Mouse (Mus musculus): ENCODE measurements around the gene Slc5a5. TPM values are rescaled to one million over a fixed set of nuclear protein-coding genes. Genes with fewer than 3 reads are reported as not detected.

The Slc5a5 gene
- total and polyA plus RNA-seq, 2 experiments from 2014 or later = 0.05 TPM; not detected in 1

DNA sequence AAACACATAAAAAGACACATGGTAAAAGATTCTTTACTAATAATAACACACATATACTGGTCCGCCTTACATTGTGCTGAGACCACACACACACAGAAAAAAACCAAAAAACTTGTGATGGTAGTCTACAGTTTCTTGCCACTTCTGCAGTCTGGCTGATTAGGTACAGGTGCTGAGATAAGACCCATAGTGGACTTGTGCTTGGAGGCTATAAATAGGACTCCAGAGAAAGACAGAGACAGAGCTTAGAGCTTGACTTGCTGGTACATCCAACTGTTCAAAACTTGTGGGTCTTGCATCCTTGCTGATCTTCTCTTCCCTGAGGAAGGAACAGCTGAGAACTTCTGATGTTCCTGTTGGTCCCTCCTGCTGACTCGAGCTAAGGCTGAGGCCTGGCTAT lies 15.0 kb upstream of the Slc5a5 start:
- Histone ChIP-seq H3K36me3 (replicated peaks; ENCODE audit: control insufficient read depth, insufficient read depth, low read length) (peaks cover 10% of the 10 kb centered on the region), H3K4me2 (ENCODE audit: low read depth, low read length) (no peak overlapping the region), H3K27me3 (ENCODE audit: control insufficient read depth, insufficient read depth, low read length) (no peaks in the 10 kb centered on the region), H3K9ac (replicated peaks; ENCODE audit: low read depth, low read length) (no peak overlapping the region), H3K4me3 (ENCODE audit: low read depth, low read length) (no peak overlapping the region), H3K9me3 (replicated peaks; ENCODE audit: control insufficient read depth, low read length) (no peaks in the 10 kb centered on the region), H3K27ac (ENCODE audit: low read depth) (no peak overlapping the region), H3K4me1 (ENCODE audit: control insufficient read depth, insufficient read depth) (peaks cover 23% of the 10 kb centered on the region)
- DNase-seq (ENCODE audit: low spot score) (no peak), ATAC-seq (ENCODE audit: insufficient read depth, low read depth) (no peak)
- WGBS = 59% methylated on average over 2 of the region's 2 CpGs
- no peak for TF ChIP-seq CTCF (IDR thresholded peaks at IDR 0.05; ENCODE audit: low read depth)
- no peak for TF ChIP-seq EP300 (IDR thresholded peaks at IDR 0.05; ENCODE audit: low read depth)

DNA sequence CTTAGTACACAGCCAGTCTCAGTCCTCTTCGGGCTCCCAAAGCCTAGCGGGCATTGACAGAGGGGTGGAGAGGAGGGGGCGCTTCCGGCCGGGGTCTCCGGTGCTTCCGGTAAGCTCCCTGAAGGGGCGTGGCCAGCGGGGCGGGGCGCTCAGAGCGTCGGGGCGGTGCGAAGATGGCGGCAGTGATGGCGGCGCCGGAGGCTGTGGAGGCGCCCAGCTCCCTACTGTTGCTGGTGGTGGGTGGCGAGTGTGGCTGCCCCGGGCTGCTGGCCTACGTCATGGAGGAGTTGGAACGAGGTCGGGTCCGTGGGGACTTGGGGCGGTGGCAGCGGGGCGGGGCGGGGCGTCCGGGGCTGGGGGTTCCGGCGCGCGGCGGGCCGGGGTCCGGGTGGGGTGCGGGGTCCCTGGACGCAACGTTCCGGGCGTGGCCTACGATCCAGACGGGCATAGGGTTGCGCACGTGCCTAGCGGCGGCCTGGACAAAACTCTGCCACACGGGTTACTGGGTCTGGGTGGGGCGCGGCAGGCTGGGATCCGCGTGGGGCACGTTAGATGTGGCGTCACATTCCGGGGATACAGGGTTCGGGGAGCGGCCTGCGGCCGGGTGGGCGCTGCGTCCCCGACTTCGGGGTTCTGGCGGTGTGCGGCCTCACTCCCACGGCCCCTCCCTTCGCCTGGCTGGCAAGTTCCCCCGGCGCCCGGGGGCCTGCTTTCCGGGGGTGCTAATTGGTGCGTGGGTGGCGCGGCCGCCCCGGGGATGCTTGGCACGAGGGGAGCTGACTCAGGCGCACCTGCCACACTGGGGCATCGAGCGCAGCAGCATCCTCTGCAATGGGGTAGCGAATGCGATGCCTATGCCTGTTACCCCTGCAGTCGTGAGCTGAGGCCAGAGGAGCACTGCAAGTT lies 13.5 kb upstream of the Slc5a5 start, which contains the start of gene Map1s:
Gene Map1s, plus strand, starts transcription at position 102 of the 906 bp plus-strand sequence.
- H3K9me3 ChIP-seq (replicated peaks; ENCODE audit: control insufficient read depth, low read length) = no peaks in the 10 kb centered on the region
- H3K27ac ChIP-seq (ENCODE audit: low read depth) = peak within 1 kb of the TSS; percentile 84
- H3K4me3 ChIP-seq (ENCODE audit: low read depth, low read length) = peak within 1 kb of the TSS; percentile 96
- TF ChIP-seq CTCF (IDR thresholded peaks at IDR 0.05; ENCODE audit: low read depth) = no peak
- no peak for TF ChIP-seq EP300 (IDR thresholded peaks at IDR 0.05; ENCODE audit: low read depth)
- WGBS = under 1% methylated on average over 79 of the region's 86 CpGs
- peak within 1 kb of the TSS; percentile 97 for H3K4me2 ChIP-seq (ENCODE audit: low read depth, low read length)
- H3K27me3 ChIP-seq (ENCODE audit: control insufficient read depth, insufficient read depth, low read length) = no peaks in the 10 kb centered on the region
- peak within 1 kb of the TSS; percentile 87 for H3K9ac ChIP-seq (replicated peaks; ENCODE audit: low read depth, low read length)
- H3K36me3 ChIP-seq (replicated peaks; ENCODE audit: control insufficient read depth, insufficient read depth, low read length) = 0 out of 2 replicates have a peak, but pooled peaks cover 3% of the 10 kb centered on the region
- ATAC-seq (ENCODE audit: insufficient read depth, low read depth) = peak; percentile 85
- H3K4me1 ChIP-seq (ENCODE audit: control insufficient read depth, insufficient read depth) = peaks cover 23% of the 10 kb centered on the region
- peak; percentile 71 for DNase-seq (ENCODE audit: low spot score)

DNA sequence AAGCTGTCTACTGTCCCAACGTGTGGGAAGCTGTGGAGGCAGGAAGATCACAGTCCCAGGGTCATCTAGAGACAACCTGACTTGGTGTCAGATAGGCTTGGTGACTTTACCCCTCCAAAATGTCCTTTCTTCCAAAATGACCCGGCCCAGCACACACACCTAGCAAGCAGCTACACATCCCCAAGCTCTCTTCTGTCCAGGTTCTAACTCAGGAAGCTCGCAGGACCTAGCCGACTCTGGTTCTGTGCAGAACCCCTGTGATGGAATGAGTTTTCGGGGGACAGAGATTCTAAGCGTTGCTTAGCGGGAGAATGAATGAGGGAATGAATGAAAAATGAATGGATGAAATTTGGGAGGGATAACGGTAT lies 12.9 kb upstream of the Slc5a5 start:
- H3K9me3 ChIP-seq (replicated peaks; ENCODE audit: control insufficient read depth, low read length) = no peaks in the 10 kb centered on the region
- 9% methylated on average over 8 of the region's 8 CpGs for WGBS
- peak overlapping the region; percentile 96 for H3K4me3 ChIP-seq (ENCODE audit: low read depth, low read length)
- H3K36me3 ChIP-seq (replicated peaks; ENCODE audit: control insufficient read depth, insufficient read depth, low read length) = no peaks in the 10 kb centered on the region
- H3K27me3 ChIP-seq (ENCODE audit: control insufficient read depth, insufficient read depth, low read length) = no peaks in the 10 kb centered on the region
- peak overlapping the region; percentile 87 for H3K9ac ChIP-seq (replicated peaks; ENCODE audit: low read depth, low read length)
- peaks cover 23% of the 10 kb centered on the region for H3K4me1 ChIP-seq (ENCODE audit: control insufficient read depth, insufficient read depth)
- TF ChIP-seq EP300 (IDR thresholded peaks at IDR 0.05; ENCODE audit: low read depth) (no peak), CTCF (IDR thresholded peaks at IDR 0.05; ENCODE audit: low read depth) (no peak)
- DNase-seq (ENCODE audit: low spot score) (no peak), ATAC-seq (ENCODE audit: insufficient read depth, low read depth) (no peak)
- H3K27ac ChIP-seq (ENCODE audit: low read depth) = peak overlapping the region; percentile 84
- peak overlapping the region; percentile 97 for H3K4me2 ChIP-seq (ENCODE audit: low read depth, low read length)

DNA sequence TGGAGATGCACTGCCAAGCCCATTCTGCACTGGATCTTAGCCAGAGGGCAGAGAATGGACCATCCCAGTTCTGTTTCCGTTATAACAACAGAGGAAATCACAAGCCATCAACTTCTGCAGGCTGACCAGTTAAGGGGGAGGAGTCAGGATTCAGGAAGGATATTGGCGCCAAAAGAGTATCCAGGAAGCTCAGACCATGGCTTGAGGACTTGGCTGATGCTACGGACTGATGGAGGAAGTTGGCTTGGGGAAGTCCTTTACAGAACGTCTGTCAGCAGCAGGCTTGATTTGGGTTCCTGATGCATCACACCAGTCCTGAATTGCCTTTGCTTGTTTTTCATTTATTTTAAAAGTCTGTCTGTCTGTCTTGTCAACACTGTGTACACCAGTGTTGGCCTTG lies 12.0 kb upstream of the Slc5a5 start:
- DNase-seq (ENCODE audit: low spot score) = no peak
- H3K27me3 ChIP-seq (ENCODE audit: control insufficient read depth, insufficient read depth, low read length) = no peaks in the 10 kb centered on the region
- H3K36me3 ChIP-seq (replicated peaks; ENCODE audit: control insufficient read depth, insufficient read depth, low read length) = no peaks in the 10 kb centered on the region
- H3K4me2 ChIP-seq (ENCODE audit: low read depth, low read length) = no peak overlapping the region
- no peak for TF ChIP-seq CTCF (IDR thresholded peaks at IDR 0.05; ENCODE audit: low read depth)
- no peak for TF ChIP-seq EP300 (IDR thresholded peaks at IDR 0.05; ENCODE audit: low read depth)
- ATAC-seq (ENCODE audit: insufficient read depth, low read depth) = no peak
- 42% methylated on average over 4 of the region's 4 CpGs for WGBS
- H3K9me3 ChIP-seq (replicated peaks; ENCODE audit: control insufficient read depth, low read length) = no peaks in the 10 kb centered on the region
- no peak overlapping the region for H3K4me3 ChIP-seq (ENCODE audit: low read depth, low read length)
- no peak overlapping the region for H3K27ac ChIP-seq (ENCODE audit: low read depth)
- no peak overlapping the region for H3K9ac ChIP-seq (replicated peaks; ENCODE audit: low read depth, low read length)
- H3K4me1 ChIP-seq (ENCODE audit: control insufficient read depth, insufficient read depth) = peaks cover 23% of the 10 kb centered on the region

DNA sequence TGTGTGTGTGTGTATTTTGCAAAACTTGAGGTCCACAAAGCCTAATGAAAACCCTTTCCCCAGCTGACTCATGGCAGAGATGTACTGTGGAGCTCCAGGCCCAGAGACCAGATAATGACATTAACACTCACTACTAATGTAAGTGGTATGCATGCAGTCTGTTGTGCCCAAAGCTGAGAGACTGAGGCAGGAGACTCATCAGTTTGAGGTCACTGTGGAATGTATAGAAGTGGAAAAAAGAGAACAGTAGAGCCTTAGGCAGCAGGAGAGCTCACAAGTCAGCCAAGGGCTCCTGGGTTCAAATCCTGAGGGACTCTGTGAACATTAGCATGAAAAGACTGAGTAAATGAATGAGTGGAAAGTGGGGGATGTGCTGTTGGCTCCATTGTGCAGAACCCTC lies 11.0 kb upstream of the Slc5a5 start:
- H3K27ac ChIP-seq (ENCODE audit: low read depth) = no peak overlapping the region
- ATAC-seq (ENCODE audit: insufficient read depth, low read depth) = no peak
- TF ChIP-seq EP300 (IDR thresholded peaks at IDR 0.05; ENCODE audit: low read depth) (no peak), CTCF (IDR thresholded peaks at IDR 0.05; ENCODE audit: low read depth) (no peak)

More for the DNA sequence above, 11.0 kb upstream of the Slc5a5 start:
- peaks cover 23% of the 10 kb centered on the region for H3K4me1 ChIP-seq (ENCODE audit: control insufficient read depth, insufficient read depth)
- no peak overlapping the region for H3K9ac ChIP-seq (replicated peaks; ENCODE audit: low read depth, low read length)
- no peaks in the 10 kb centered on the region for H3K36me3 ChIP-seq (replicated peaks; ENCODE audit: control insufficient read depth, insufficient read depth, low read length)
- H3K4me2 ChIP-seq (ENCODE audit: low read depth, low read length) = no peak overlapping the region
- no peak overlapping the region for H3K4me3 ChIP-seq (ENCODE audit: low read depth, low read length)
- no peaks in the 10 kb centered on the region for H3K27me3 ChIP-seq (ENCODE audit: control insufficient read depth, insufficient read depth, low read length)
- no peak for DNase-seq (ENCODE audit: low spot score)
- no peaks in the 10 kb centered on the region for H3K9me3 ChIP-seq (replicated peaks; ENCODE audit: control insufficient read depth, low read length)
